In genomic region chr7:128032989-128033293, GRCm38 (mm10) we compare ENCODE assay signal across 30 mouse cellular contexts. TPM values are rescaled to one million over a fixed set of nuclear protein-coding genes. Genes with fewer than 3 reads are reported as not detected.
DNase-seq lines count a peak whose midpoint lies in the region; ATAC-seq and TF ChIP-seq lines count a peak whose summit lies in the region.
"Had no signal": no experiment of that assay in that cellular context is flagged by ENCODE, and none has a peak within 500 bp of the region (broad histone marks: within the 10 kb centered on the region; RNA-seq: fewer than 3 reads in every experiment).

No protein-coding gene starts in this region.

- H3K4me2 ChIP-seq in liver, postnatal 0 days (ENCODE audit: low read depth, low read length), result no peak overlapping the region
- no peak overlapping the region for H3K4me2 ChIP-seq in stomach, postnatal 0 days (replicated peaks; ENCODE audit: low read depth)
- H3K4me2 ChIP-seq: embryonic facial prominence, embryonic 12.5 days; embryonic facial prominence, embryonic 15.5 days; heart, embryonic 13.5 days; hindbrain, embryonic 14.5 days had no signal

- no peaks in the 10 kb centered on the region for H3K9me3 ChIP-seq in liver, postnatal 0 days (ENCODE audit: low read length)
- H3K9me3 ChIP-seq in stomach, postnatal 0 days (ENCODE audit: control insufficient read depth, low read length), result no peaks in the 10 kb centered on the region
- H3K9me3 ChIP-seq: embryonic facial prominence, embryonic 12.5 days; embryonic facial prominence, embryonic 15.5 days; heart, embryonic 10.5 days; heart, embryonic 13.5 days had no signal

- 89% methylated on average over 3 of the region's 3 CpGs for WGBS in liver, adult 2 months
- 91% methylated on average over 3 of the region's 3 CpGs for WGBS in liver, postnatal 0 days (ENCODE audit: insufficient replicate concordance)
- WGBS in small intestine, adult 2 months, result 29% methylated on average over 3 of the region's 3 CpGs
- WGBS in stomach, postnatal 0 days, result 74% methylated on average over 3 of the region's 3 CpGs

- no peaks in the 10 kb centered on the region for H3K79me2 ChIP-seq in liver, adult 2 months (ENCODE audit: control insufficient read depth, insufficient read depth, low read length)

- peak overlapping the region; percentile 99 for H3K27ac ChIP-seq in liver, adult 2 months (replicated peaks; ENCODE audit: insufficient read depth, low read depth, low read length)
- H3K27ac ChIP-seq in liver, postnatal 0 days (ENCODE audit: low read depth), result no peak overlapping the region
- peak overlapping the region; percentile 99 for H3K27ac ChIP-seq in small intestine, adult 2 months (ENCODE audit: insufficient read depth, low read depth, low read length)
- H3K27ac ChIP-seq in stomach, postnatal 0 days (replicated peaks), result peak overlapping the region; percentile 69
- H3K27ac ChIP-seq: embryonic facial prominence, embryonic 12.5 days; embryonic facial prominence, embryonic 15.5 days; heart, adult 2 months; heart, embryonic 10.5 days; heart, embryonic 13.5 days; hindbrain, embryonic 14.5 days; hindbrain, postnatal 0 days had no signal

- ATAC-seq in liver, postnatal 0 days, result no peak
- peak; percentile 33; the same call in 1 of the 2 replicates for ATAC-seq in stomach, postnatal 0 days (ENCODE audit: low FRiP score, low TSS enrichment)
- ATAC-seq: forebrain, embryonic 14.5 days; hindbrain, postnatal 0 days; Patski had no signal

- H3K27me3 ChIP-seq in liver, adult 2 months (ENCODE audit: control insufficient read depth, insufficient read depth, low read length), result no peaks in the 10 kb centered on the region
- no peaks in the 10 kb centered on the region for H3K27me3 ChIP-seq in liver, postnatal 0 days (ENCODE audit: insufficient read depth, low read length)
- no peaks in the 10 kb centered on the region for H3K27me3 ChIP-seq in small intestine, adult 2 months (ENCODE audit: control insufficient read depth, insufficient read depth, low read length)
- no peaks in the 10 kb centered on the region for H3K27me3 ChIP-seq in stomach, postnatal 0 days (ENCODE audit: control insufficient read depth, insufficient read depth, low read length)
- H3K27me3 ChIP-seq: embryonic facial prominence, embryonic 12.5 days; embryonic facial prominence, embryonic 15.5 days; heart, embryonic 13.5 days; Patski had no signal

- TF ChIP-seq CTCF in liver, adult 2 months (IDR thresholded peaks at IDR 0.05; ENCODE audit: low read depth, low read length), result no peak
- TF ChIP-seq CTCF in liver, postnatal 0 days (IDR thresholded peaks at IDR 0.05; ENCODE audit: low read depth), result no peak
- no peak for TF ChIP-seq CTCF in small intestine, adult 2 months (IDR thresholded peaks at IDR 0.05; ENCODE audit: extremely low read depth, insufficient read length, insufficient replicate concordance, low read depth, low read length)
- TF ChIP-seq CTCF in stomach, postnatal 0 days (IDR thresholded peaks at IDR 0.05; ENCODE audit: low read depth), result no peak

- no peak for TF ChIP-seq EP300 in liver, postnatal 0 days (IDR thresholded peaks at IDR 0.05; ENCODE audit: low read depth)
- no peak for TF ChIP-seq EP300 in stomach, postnatal 0 days (optimal IDR thresholded peaks at IDR 0.05)

- TF ChIP-seq POLR2A in liver, adult 2 months (IDR thresholded peaks at IDR 0.05; ENCODE audit: extremely low read depth, insufficient read depth, low read length), result no peak
- TF ChIP-seq POLR2A in small intestine, adult 2 months (IDR thresholded peaks at IDR 0.05; ENCODE audit: low read depth, low read length), result no peak

- H3K4me3 ChIP-seq in liver, adult 2 months (ENCODE audit: insufficient read depth, low read depth, low read length), result no peak overlapping the region
- no peak overlapping the region for H3K4me3 ChIP-seq in liver, postnatal 0 days (ENCODE audit: low read depth, low read length)
- H3K4me3 ChIP-seq in small intestine, adult 2 months (ENCODE audit: low read depth, low read length), result no peak overlapping the region
- no peak overlapping the region for H3K4me3 ChIP-seq in stomach, postnatal 0 days (ENCODE audit: low read depth, low read length)
- H3K4me3 ChIP-seq: embryonic facial prominence, embryonic 12.5 days; embryonic facial prominence, embryonic 15.5 days; heart, adult 2 months; heart, embryonic 10.5 days; heart, embryonic 13.5 days had no signal

- DNase-seq in liver, adult 2 months (ENCODE audit: extremely low read depth, low read depth, low spot score), result no peak
- no peak for DNase-seq in liver, postnatal 0 days
- no peak for DNase-seq in stomach, postnatal 0 days (ENCODE audit: low spot score)
- no peak for DNase-seq in right cerebral cortex, postnatal 36 days (ENCODE audit: low spot score in 2 of 2)
- DNase-seq in gastrocnemius, postnatal 14 days, result no peak
- DNase-seq: adrenal gland, postnatal 10 days; cerebellum, adult 18-20 months; cerebellum, adult 9-11 months; cerebellum, postnatal 25 days; gastrocnemius, postnatal 36 days; heart, adult 2 months; heart, postnatal 14 days; heart, postnatal 4 days had no signal

- intact Hi-C loops in gastrocnemius, postnatal 14 days (cut with DNase I; ENCODE audit: low total_unique reads), result no loop called here

- H3K36me3 ChIP-seq in liver, adult 2 months (ENCODE audit: control insufficient read depth, insufficient read depth, low read length), result no peaks in the 10 kb centered on the region
- H3K36me3 ChIP-seq in liver, postnatal 0 days (replicated peaks; ENCODE audit: insufficient read depth, low read length), result no peaks in the 10 kb centered on the region
- H3K36me3 ChIP-seq in small intestine, adult 2 months (ENCODE audit: control insufficient read depth, insufficient read depth, low read length), result no peaks in the 10 kb centered on the region
- no peaks in the 10 kb centered on the region for H3K36me3 ChIP-seq in stomach, postnatal 0 days (ENCODE audit: control insufficient read depth, insufficient read depth, low read length)
- H3K36me3 ChIP-seq: embryonic facial prominence, embryonic 12.5 days; embryonic facial prominence, embryonic 15.5 days; heart, embryonic 10.5 days; heart, embryonic 13.5 days had no signal

- H3K9ac ChIP-seq in liver, adult 2 months (ENCODE audit: low read depth, low read length), result no peak overlapping the region
- H3K9ac ChIP-seq in liver, postnatal 0 days (replicated peaks), result no peak overlapping the region
- H3K9ac ChIP-seq in stomach, postnatal 0 days (ENCODE audit: low read length), result no peak overlapping the region
- H3K9ac ChIP-seq: embryonic facial prominence, embryonic 12.5 days; embryonic facial prominence, embryonic 15.5 days; heart, embryonic 13.5 days; hindbrain, embryonic 14.5 days had no signal

- H3K4me1 ChIP-seq in liver, adult 2 months (ENCODE audit: control insufficient read depth, insufficient read depth, low read length), result peaks cover 15% of the 10 kb centered on the region
- no peaks in the 10 kb centered on the region; the same call in 1 of the 2 replicates for H3K4me1 ChIP-seq in liver, postnatal 0 days (ENCODE audit: insufficient read depth)
- H3K4me1 ChIP-seq in small intestine, adult 2 months (ENCODE audit: control insufficient read depth, insufficient read depth, insufficient read length, low read length), result peaks cover 18% of the 10 kb centered on the region; the same call in 1 of the 2 replicates
- H3K4me1 ChIP-seq in stomach, postnatal 0 days (replicated peaks; ENCODE audit: control insufficient read depth, insufficient read depth), result no peaks in the 10 kb centered on the region
- H3K4me1 ChIP-seq: embryonic facial prominence, embryonic 12.5 days; embryonic facial prominence, embryonic 15.5 days; heart, embryonic 10.5 days had no signal

RNA-seq across cellular contexts. Expression of gene Trim72, which starts 29.2 kb away (rescaled TPM):
- 0.28 TPM in 1 of 2 replicates, not detected in the other for total RNA-seq in liver, adult 2 months (2014; rRNA removed)
- polyA plus RNA-seq in liver, adult 2 months (2012; rRNA removed), result 0.15 and 0.19 TPM in 2 replicates
- polyA plus RNA-seq in liver, postnatal 0 days (2015; fragmentation: Nextera tagmentation; extraction: Ambion mirVana), result 0.12 TPM in 1 of 2 replicates, not detected in the other
- 7.4 and 8.8 TPM in 2 replicates for polyA plus RNA-seq in small intestine, adult 2 months (2012; rRNA removed)
- 0.38 and 0.52 TPM in 2 replicates for polyA plus RNA-seq in stomach, postnatal 0 days (2015; fragmentation: Nextera tagmentation; extraction: Ambion mirVana)
- 100 to 1,000 TPM; 246 TPM for total RNA-seq in gastrocnemius, postnatal 14 days (2021)
- total RNA-seq: common myeloid progenitor, adult 5-6 weeks; granulocyte monocyte progenitor cell, adult 5-6 weeks had no signal
- polyA plus RNA-seq: forebrain, embryonic 11.5 days; forebrain, embryonic 14.5 days; hindbrain, embryonic 11.5 days; hindbrain, embryonic 14.5 days; hindbrain, postnatal 0 days had no signal

RNA-seq across cellular contexts. Expression of gene Itgam, which starts 29.5 kb away (rescaled TPM):
- 0.60 and 0.65 TPM in 2 replicates for total RNA-seq in liver, adult 2 months (2014; rRNA removed)
- 0.29 and 0.83 TPM in 2 replicates for polyA plus RNA-seq in liver, adult 2 months (2012; rRNA removed)
- 5.1 and 6.1 TPM in 2 replicates for polyA plus RNA-seq in liver, postnatal 0 days (2015; fragmentation: Nextera tagmentation; extraction: Ambion mirVana)
- 3.1 and 3.3 TPM in 2 replicates for polyA plus RNA-seq in small intestine, adult 2 months (2012; rRNA removed)
- polyA plus RNA-seq in stomach, postnatal 0 days (2015; fragmentation: Nextera tagmentation; extraction: Ambion mirVana), result 0.91 and 0.99 TPM in 2 replicates
- total RNA-seq in gastrocnemius, postnatal 14 days (2021), result 1 to 10 TPM; 1.7 to 1.8 TPM
- polyA plus RNA-seq: Patski had no signal

RNA-seq across cellular contexts. Expression of gene Gm49368, which starts 29.5 kb away (rescaled TPM):
- total RNA-seq in liver, adult 2 months (2014; rRNA removed), result not detected in 2 replicates
- polyA plus RNA-seq in liver, adult 2 months (2012; rRNA removed), result 0.09 TPM in 1 of 2 replicates, not detected in the other
- 0.51 TPM in 1 of 2 replicates, not detected in the other for polyA plus RNA-seq in liver, postnatal 0 days (2015; fragmentation: Nextera tagmentation; extraction: Ambion mirVana)
- 0.05 and 0.09 TPM in 2 replicates for polyA plus RNA-seq in small intestine, adult 2 months (2012; rRNA removed)
- polyA plus RNA-seq in stomach, postnatal 0 days (2015; fragmentation: Nextera tagmentation; extraction: Ambion mirVana), result not detected in 2 replicates
- not detected for total RNA-seq in gastrocnemius, postnatal 14 days (2021)
- total RNA-seq: adrenal gland, postnatal 36 days; common myeloid progenitor, adult 5-6 weeks; ES-E14; gastrocnemius, adult 8-10 months; granulocyte monocyte progenitor cell, adult 5-6 weeks; heart, postnatal 14 days; heart, postnatal 4 days; hindbrain, postnatal 0 days had no signal
- polyA plus RNA-seq: embryonic facial prominence, embryonic 12.5 days; embryonic facial prominence, embryonic 15.5 days; forebrain, embryonic 11.5 days; forebrain, embryonic 14.5 days; heart, adult 2 months; heart, embryonic 10.5 days; heart, embryonic 13.5 days; heart, embryonic 16.5 days; hindbrain, embryonic 11.5 days; hindbrain, embryonic 14.5 days; hindbrain, postnatal 0 days; Patski had no signal

RNA-seq across cellular contexts. Expression of gene Pycard, which starts 39.3 kb away (rescaled TPM):
- 1.5 and 2.8 TPM in 2 replicates for total RNA-seq in liver, adult 2 months (2014; rRNA removed)
- 4.5 and 5.0 TPM in 2 replicates for polyA plus RNA-seq in liver, adult 2 months (2012; rRNA removed)
- 25.8 TPM in 2 replicates for polyA plus RNA-seq in liver, postnatal 0 days (2015; fragmentation: Nextera tagmentation; extraction: Ambion mirVana)
- 602 and 952 TPM in 2 replicates for polyA plus RNA-seq in small intestine, adult 2 months (2012; rRNA removed)
- polyA plus RNA-seq in stomach, postnatal 0 days (2015; fragmentation: Nextera tagmentation; extraction: Ambion mirVana), result 266 and 273 TPM in 2 replicates
- total RNA-seq in gastrocnemius, postnatal 14 days (2021), result 1 to 10 TPM; 1.8 to 1.9 TPM
